Mouse (Mus musculus): ENCODE results near the gene Slc1a7.

The Slc1a7 gene

GRCm38 (mm10) chr4:107958487-107958886, 9.6 kb upstream of the Slc1a7 start:
- CTCF ChIA-PET = interaction anchor here in 1 of 4 experiments (0.7 kb wide), 1 partner anchor 21 kb away, joined by 3 read pairs; no protein-coding TSS in a partner anchor

DNA sequence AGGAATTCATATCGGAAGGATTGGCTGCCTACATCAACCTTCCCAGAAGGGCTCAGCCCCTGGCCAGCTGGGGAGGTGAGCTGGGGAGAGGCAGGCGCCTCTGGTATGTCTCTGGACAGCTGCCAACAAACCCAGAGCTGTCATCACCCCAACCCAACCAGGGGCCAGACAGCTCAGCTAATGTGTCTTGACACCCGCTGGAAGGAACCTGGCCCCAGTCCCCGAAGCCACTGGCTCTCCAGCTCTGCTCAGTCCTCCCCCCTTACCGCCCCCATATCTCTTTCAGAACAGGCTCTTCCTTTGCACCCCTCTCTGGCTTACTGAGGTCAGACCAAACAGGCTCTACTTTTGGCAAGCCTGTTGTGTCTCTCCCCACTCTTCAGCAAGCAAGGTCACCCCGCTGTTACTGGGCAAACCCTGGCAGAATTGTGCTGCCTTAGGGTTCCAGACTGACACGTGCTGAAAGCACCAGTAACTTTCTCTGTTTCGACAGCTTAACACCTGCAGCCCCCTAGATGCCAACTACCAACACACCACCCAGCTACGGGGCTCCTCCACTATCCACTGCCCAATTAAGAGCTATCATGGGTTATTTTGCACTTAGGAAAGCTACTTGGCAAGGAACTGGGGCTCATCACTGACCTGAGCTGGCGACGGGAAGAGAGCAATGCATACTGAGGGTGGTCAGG, 5.9 kb upstream of the Slc1a7 start:
- CTCF ChIA-PET = no interaction called here
- POLR2A ChIA-PET = interaction anchor here in 1 of 4 experiments (1.1 kb wide), 1 partner anchor 38 kb away, joined by 3 read pairs; no protein-coding TSS in a partner anchor

More at GRCm38 (mm10) chr4:107958487-107958886, 9.6 kb upstream of the Slc1a7 start:
- POLR2A ChIA-PET = no interaction called here

DNA sequence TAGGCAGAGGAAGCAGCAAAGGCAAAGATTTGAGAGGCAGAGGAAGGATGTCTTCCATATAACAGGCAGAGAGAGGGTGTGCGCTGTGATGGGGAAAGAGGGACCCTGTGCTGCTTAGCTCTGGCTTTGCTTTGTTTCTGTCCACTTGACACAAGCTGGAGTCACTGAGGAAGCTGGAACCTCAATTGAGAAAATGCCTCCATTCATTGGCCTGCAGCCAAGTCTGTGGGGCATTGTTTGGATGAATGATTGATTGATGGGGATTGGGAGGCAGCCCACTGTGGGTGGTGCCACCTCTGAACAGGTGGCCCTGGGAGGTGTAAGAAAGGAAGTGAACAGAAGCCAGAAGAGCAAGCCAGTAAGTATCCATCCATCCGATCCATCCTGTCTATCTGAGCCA, 5.3 kb upstream of the Slc1a7 start:
- ChIA-PET CTCF (no interaction called here), POLR2A (interaction anchor here in 1 of 4 experiments (1.1 kb wide), 1 partner anchor 39 kb away, joined by 3 read pairs; no protein-coding TSS in a partner anchor)

DNA sequence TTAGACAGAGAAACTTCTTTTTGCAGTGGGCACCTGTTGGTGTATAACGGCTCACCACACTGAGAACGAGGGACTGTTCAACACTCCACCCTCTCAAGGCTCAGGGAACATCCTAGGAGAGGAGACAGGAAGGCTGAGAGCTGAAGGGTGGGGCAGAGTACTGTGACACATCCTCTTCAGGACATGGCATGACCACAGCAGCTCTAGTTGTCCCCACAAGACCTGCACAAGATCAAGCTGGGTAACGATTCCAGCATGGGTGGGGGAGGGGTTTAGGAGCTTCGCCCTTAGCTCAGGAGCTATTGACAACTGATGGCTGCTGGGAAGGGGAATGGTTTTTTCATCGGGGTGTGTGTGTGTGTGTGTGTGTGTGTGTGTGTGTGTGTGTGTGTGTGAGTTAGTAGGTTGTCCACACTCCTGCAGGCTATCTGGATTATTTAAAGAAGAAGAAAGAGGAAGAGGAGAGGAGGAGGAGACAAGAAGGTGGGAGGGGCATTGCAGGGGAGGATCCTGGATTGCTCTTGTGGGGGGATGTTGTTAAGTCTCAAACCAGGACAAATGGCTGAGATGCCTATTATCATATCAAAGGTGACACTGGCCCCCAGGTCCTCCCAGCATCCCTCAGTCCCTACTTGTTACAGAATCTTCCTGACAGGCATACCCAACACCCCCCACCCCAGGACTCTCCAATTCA, 1.6 kb upstream of the Slc1a7 start:
- POLR2A ChIA-PET = interaction anchor here in 2 of 4 experiments (0.8 to 2.3 kb wide), 4 partner anchors 11 to 72 kb away, joined by 3 to 8 read pairs (median 3); no protein-coding TSS in a partner anchor
- CTCF ChIA-PET = interaction anchor here in 3 of 4 experiments (0.6 to 0.7 kb wide), 3 partner anchors 51 to 698 kb away, joined by 3 to 4 read pairs (median 4); no protein-coding TSS in a partner anchor

GRCm38 (mm10) chr4:107969781-107970180, 1.6 kb downstream of the Slc1a7 start:
- ChIA-PET POLR2A (interaction anchor here in 1 of 4 experiments (0.7 to 1.5 kb wide), 5 partner anchors 8 to 95 kb away, joined by 3 to 6 read pairs (median 3); partner anchors contain the start of gene Cpt2), CTCF (interaction anchor here in 1 of 4 experiments (0.7 kb wide), 1 partner anchor 598 kb away, joined by 3 read pairs; no protein-coding TSS in a partner anchor)

DNA sequence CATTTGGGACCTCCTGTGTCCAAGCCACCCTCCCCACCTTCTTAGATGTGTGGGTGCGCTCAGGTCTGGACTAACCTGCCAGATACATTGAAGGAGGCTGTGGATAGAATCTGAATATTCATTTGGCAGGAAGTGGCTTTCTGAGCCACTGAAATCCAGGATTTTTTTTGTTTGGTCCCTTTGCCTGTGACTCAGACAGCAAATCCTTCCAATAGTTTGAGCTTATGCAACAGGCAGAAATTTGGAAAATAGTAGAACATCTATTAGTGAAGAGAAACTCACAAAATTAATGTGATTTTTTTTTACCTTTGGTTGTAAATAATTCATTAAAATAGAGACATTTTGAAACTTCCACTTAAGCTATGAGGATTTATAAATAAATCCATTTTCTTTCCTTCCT, 3.0 kb downstream of the Slc1a7 start:
- CTCF ChIA-PET = no interaction called here
- POLR2A ChIA-PET = interaction anchor here in 1 of 4 experiments (1.6 kb wide), 1 partner anchor 11 kb away, joined by 3 read pairs; no protein-coding TSS in a partner anchor

DNA sequence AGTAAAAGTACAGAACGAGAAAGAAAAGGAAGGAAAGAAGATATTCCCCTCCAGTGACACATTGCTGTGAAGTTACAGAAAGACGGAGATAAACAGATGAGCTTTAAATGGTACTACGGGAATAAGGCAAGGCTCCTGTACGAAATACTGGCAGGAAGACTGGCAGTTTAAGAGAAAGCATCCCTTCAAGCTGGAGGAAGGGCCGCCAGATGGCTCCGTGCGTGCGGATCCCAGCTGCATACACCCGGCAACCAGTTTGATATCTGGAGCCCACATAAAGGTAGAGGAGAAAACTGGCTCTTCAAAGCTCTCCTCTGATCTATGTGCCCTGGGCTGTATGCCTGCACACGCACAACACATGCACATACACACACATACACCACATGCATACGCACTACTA, 6.4 kb downstream of the Slc1a7 start:
- ChIA-PET POLR2A (interaction anchor here in 1 of 4 experiments (0.6 kb wide), 1 partner anchor 153 kb away, joined by 4 read pairs; no protein-coding TSS in a partner anchor), CTCF (no interaction called here)

DNA sequence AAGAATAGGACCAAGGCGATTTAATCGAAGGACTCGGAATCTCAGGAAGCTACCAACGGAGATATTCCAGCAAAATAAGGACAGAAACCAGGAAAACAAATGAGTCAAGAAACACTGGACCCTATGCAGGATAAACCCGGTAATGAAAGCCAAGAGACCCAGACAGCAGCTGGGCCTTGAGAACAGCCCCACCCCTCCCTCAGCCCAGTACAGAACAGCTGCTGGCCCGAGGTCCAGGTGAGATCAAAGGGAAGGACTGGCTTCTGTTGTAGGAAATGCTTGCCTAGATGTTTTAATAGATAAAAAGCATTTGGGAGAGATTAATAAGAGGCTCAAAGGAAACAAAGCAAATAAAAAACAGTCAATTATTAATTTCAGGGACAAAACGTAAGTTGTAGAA, 6.9 kb downstream of the Slc1a7 start:
- ChIA-PET POLR2A (no interaction called here), CTCF (no interaction called here)

DNA sequence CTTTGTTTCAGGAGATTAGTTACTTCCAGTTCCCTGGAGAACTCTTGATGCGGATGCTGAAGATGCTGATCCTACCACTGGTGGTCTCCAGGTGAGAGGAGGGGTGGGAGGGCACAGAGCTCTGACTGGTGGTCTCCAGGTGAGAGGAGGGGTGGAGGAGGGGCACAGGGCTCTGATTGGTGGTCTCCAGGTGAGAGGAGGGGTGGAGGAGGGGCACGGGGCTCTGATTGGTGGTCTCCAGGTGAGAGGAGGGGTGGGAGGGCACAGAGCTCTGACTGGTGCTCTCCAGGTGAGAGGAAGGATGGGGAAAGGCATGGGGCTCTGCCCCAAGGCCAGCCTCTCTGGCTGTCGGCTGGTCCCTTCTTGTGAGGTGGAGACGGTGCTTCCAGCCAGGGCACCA, 9.5 kb downstream of the Slc1a7 start:
- ChIA-PET POLR2A (interaction anchor here in 3 of 4 experiments (0.6 to 2.3 kb wide), 6 partner anchors 8 to 175 kb away, joined by 3 to 8 read pairs (median 4); partner anchors contain the start of gene Slc1a7 (in 1 of the 3)), CTCF (no interaction called here)

DNA sequence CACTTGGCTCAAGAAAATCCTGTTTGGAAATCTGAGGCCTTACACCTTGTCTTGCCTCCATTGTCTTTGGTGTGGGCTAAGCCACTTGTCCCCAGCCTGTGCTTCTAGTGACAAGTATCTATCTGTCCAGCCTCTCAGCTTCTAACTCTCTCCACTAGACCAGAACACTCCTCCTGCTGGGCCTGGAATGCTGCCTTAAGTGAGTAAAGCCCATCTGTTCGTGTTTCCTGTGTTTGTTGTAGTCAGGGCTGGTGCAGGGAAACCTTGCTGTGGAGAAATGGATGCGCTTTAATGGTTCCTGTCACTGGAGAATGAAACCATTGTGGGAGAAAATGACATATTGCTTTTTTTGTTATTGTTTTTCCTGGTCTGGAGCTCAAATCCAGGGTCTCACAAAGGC, 11.4 kb downstream of the Slc1a7 start:
- ChIA-PET POLR2A (interaction anchor here in 1 of 4 experiments (0.6 kb wide), 1 partner anchor 23 kb away, joined by 6 read pairs; no protein-coding TSS in a partner anchor), CTCF (no interaction called here)

- POLR2A ChIA-PET = no interaction called here
- CTCF ChIA-PET = interaction anchor here in 1 of 4 experiments (0.6 kb wide), 1 partner anchor 12 kb away, joined by 4 read pairs; the partner anchor contains the start of gene Slc1a7
These were observed 12.0 kb downstream of the Slc1a7 start for GRCm38 (mm10) chr4:107980002-107980600.

- ChIA-PET CTCF (no interaction called here), POLR2A (no interaction called here)
These were observed 15.6 kb downstream of the Slc1a7 start for GRCm38 (mm10) chr4:107983717-107984116.

GRCm38 (mm10) chr4:107984282-107984981, 16.3 kb downstream of the Slc1a7 start:
- CTCF ChIA-PET = interaction anchor here in 1 of 4 experiments (0.7 kb wide), 1 partner anchor 1125 kb away, joined by 17 read pairs; no protein-coding TSS in a partner anchor
- POLR2A ChIA-PET = no interaction called here

GRCm38 (mm10) chr4:107985812-107986211, 17.7 kb downstream of the Slc1a7 start:
- ChIA-PET CTCF (no interaction called here), POLR2A (no interaction called here)

DNA sequence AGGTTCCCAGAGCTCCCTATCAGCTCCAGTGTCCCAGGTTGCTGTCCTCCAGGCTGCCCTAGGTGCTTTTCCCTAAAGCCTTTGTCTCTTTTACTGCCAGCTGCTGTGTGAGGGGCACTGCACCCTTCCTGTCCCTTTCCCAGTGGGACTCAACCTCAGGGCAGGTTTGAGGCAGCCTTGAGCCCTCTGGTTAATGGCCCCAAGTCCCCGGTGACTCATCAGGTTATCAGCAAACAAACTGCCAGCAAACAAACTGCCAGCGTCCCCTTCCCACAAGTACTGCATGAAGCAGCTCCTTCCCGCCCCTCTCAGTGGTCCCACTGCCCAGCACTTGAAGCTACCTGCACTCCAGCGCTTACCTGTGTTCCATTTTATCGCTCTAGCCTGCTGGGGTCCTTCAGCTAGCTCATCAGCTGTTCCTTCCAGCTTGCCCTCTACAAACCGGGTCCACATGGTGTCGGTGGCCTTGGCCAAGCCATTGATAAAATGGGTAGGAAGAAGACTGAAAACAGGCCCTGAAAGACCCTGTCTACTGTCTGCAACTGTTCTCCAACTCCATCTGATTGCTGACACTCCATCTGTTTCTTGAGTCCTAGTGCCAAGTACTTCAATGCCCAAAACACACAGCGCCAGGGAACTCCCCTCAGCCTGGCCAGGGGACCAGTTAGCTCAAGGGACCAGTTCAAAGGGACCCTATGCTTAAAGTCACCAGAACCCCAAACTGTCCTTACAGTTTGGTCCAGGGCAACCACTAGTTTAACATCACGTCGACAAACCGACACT, 18.4 kb downstream of the Slc1a7 start:
- ChIA-PET CTCF (no interaction called here), POLR2A (no interaction called here)

GRCm38 (mm10) chr4:107988931-107989330, 20.8 kb downstream of the Slc1a7 start:
- ChIA-PET POLR2A (interaction anchor here in 1 of 4 experiments (0.6 to 1.3 kb wide), 2 partner anchors 9 to 144 kb away, joined by 5 read pairs; no protein-coding TSS in a partner anchor), CTCF (interaction anchor here in 1 of 4 experiments (0.6 kb wide), 1 partner anchor 51 kb away, joined by 3 read pairs; no protein-coding TSS in a partner anchor)

GRCm38 (mm10) chr4:107990818-107991217, 22.7 kb downstream of the Slc1a7 start:
- CTCF ChIA-PET = no interaction called here

DNA sequence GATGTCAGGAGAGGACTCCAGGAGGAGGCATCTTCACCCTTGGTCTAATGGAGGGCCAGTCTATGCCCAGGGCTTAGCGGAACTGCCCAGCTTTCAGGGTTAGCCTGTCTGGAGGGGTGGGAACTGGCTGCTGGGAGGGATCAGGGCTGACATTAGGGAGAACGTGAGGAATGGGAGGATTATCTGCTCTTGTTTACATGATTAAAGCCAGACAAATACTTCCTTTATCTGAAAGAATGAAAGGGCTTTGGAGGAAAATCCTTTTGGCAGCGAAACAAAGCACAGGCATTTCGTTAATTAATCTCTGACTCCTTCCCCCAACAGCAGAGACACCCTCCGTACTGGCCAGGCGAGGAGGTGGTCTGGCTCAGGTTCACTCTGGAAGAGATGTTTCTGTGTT, 23.7 kb downstream of the Slc1a7 start:
- ChIA-PET CTCF (no interaction called here), POLR2A (interaction anchor here in 1 of 4 experiments (0.8 kb wide), 1 partner anchor 403 kb away, joined by 3 read pairs; no protein-coding TSS in a partner anchor)

More at GRCm38 (mm10) chr4:107990818-107991217, 22.7 kb downstream of the Slc1a7 start:
- POLR2A ChIA-PET = no interaction called here
